Mouse (Mus musculus) ES-E14 (cell line): ENCODE results near the gene Gm49368.

ENCODE experiments used
- CHD2 ChIP-seq: IDR thresholded peaks from 2 replicates; pipeline ENCODE4 v1.6.1; 2014; ENCODE audit warnings: mild to moderate bottlenecking, low read depth, low read length, inconsistent platforms
- ZC3H11A ChIP-seq: IDR thresholded peaks from 2 replicates; pipeline ENCODE4 v1.6.1; 2012; ENCODE audit warnings: low read depth, mild to moderate bottlenecking, inconsistent platforms, low read length, borderline replicate concordance

- TF ChIP-seq ZC3H11A = no peak
- no peak for TF ChIP-seq CHD2
These were observed 103.9 kb downstream of the Gm49368 start for GRCm38 (mm10) chr7:128166391-128166790.
